Mouse (Mus musculus) bone marrow macrophage, adult 2 months (primary cell): ENCODE data around the gene Ngly1.

Experiments
- CTCF ChIP-seq: IDR thresholded peaks from 2 replicates; pipeline ENCODE4 v1.5.1; 2012; ENCODE audit warnings: low read depth, mild to moderate bottlenecking, low read length, moderate library complexity
- POLR2A ChIP-seq: IDR thresholded peaks from 2 replicates; pipeline ENCODE4 v1.6.1; 2012; ENCODE audit warnings: mild to moderate bottlenecking, low read depth, low read length, borderline replicate concordance

- no peak for TF ChIP-seq CTCF
- TF ChIP-seq POLR2A = no peak
These were observed 11.5 kb downstream of the Ngly1 start for GRCm38 (mm10) chr14:16260541-16260940.
